Comparison of ENCODE assay signal across 31 mouse cellular contexts in the genomic region with DNA sequence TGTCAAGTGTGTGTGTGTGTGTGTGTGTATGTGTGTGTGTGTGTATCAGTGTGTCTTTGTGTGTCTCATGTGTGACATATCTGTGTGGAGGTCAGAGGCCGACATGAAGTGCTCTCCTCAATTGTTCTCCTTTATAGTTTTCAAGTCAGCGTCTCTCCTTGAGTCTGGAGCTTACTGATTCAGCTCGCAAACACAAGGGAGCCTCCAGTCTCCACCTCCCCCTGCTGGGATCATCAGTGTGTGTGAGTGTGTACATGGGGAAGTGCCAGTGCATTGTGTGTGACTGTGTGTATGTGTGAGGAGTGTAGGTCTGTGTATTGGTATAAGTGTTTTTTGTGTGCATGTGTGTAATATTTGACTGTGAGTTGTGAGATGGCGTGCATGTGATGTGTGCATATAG.
"Had no signal": no experiment of that assay in that cellular context is flagged by ENCODE, and none has a peak within 500 bp of the region (broad histone marks: within the 10 kb centered on the region; RNA-seq: fewer than 3 reads in every experiment).

No protein-coding gene starts in this region.

- H3K9me3 ChIP-seq: limb, embryonic 10.5 days; limb, embryonic 13.5 days; limb, embryonic 15.5 days; liver, embryonic 15.5 days; lung, embryonic 15.5 days; midbrain, embryonic 10.5 days; midbrain, embryonic 12.5 days; midbrain, embryonic 13.5 days; neural tube, embryonic 12.5 days had no signal

- H3K4me2 ChIP-seq: limb, embryonic 12.5 days; limb, embryonic 13.5 days; limb, embryonic 15.5 days; liver, embryonic 11.5 days; liver, embryonic 12.5 days; liver, embryonic 13.5 days; liver, embryonic 15.5 days; lung, embryonic 14.5 days; lung, embryonic 15.5 days; midbrain, embryonic 12.5 days; midbrain, embryonic 13.5 days; neural tube, embryonic 12.5 days had no signal

- H3K9ac ChIP-seq: limb, embryonic 12.5 days; limb, embryonic 13.5 days; limb, embryonic 15.5 days; liver, embryonic 12.5 days; liver, embryonic 13.5 days; liver, embryonic 14.5 days; liver, embryonic 15.5 days; liver, postnatal 0 days; lung, embryonic 14.5 days; lung, embryonic 15.5 days; midbrain, embryonic 12.5 days; midbrain, embryonic 13.5 days; neural tube, embryonic 12.5 days had no signal

- H3K4me3 ChIP-seq: left cerebral cortex, adult 2 months; limb, embryonic 10.5 days; limb, embryonic 12.5 days; limb, embryonic 13.5 days; limb, embryonic 15.5 days; liver, embryonic 12.5 days; liver, embryonic 13.5 days; liver, embryonic 15.5 days; lung, embryonic 15.5 days; megakaryocyte, embryonic 14.5 days; midbrain, embryonic 10.5 days; midbrain, embryonic 12.5 days; midbrain, embryonic 13.5 days; myocyte; neural tube, embryonic 12.5 days had no signal

- DNase-seq: left cerebral cortex, postnatal 4 days; liver; liver, embryonic 13.5 days; liver, postnatal 0 days; lung, adult 18-20 months; lung, adult 2 months; lung, embryonic 14.5 days; lung, postnatal 10 days; lung, postnatal 14 days; lung, postnatal 36 days; lung, postnatal 4 days; midbrain, embryonic 14.5 days had no signal

- H3K36me3 ChIP-seq: limb, embryonic 10.5 days; limb, embryonic 12.5 days; limb, embryonic 13.5 days; limb, embryonic 15.5 days; liver, embryonic 12.5 days; liver, embryonic 15.5 days; lung, embryonic 15.5 days; midbrain, embryonic 10.5 days; midbrain, embryonic 12.5 days; midbrain, embryonic 13.5 days; neural tube, embryonic 12.5 days had no signal

- H3K27ac ChIP-seq: left cerebral cortex, adult 2 months; limb, embryonic 10.5 days; limb, embryonic 12.5 days; limb, embryonic 13.5 days; limb, embryonic 15.5 days; liver, embryonic 12.5 days; liver, embryonic 13.5 days; liver, embryonic 14.5 days; liver, embryonic 15.5 days; lung, embryonic 15.5 days; macrophage; midbrain, embryonic 10.5 days; midbrain, embryonic 12.5 days; midbrain, embryonic 13.5 days; neural tube, embryonic 12.5 days had no signal

- H3K27me3 ChIP-seq: neural tube, embryonic 12.5 days had no signal

- ATAC-seq: liver, embryonic 12.5 days; liver, postnatal 0 days; lung, postnatal 0 days; midbrain, embryonic 13.5 days; midbrain, embryonic 16.5 days had no signal
